Mouse (Mus musculus): Measurements from ENCODE around the gene AC124108.1.
A peak's percentile ranks its signal among the peaks of the same experiment; 100 is the strongest.

AC124108.1 gene

DNA sequence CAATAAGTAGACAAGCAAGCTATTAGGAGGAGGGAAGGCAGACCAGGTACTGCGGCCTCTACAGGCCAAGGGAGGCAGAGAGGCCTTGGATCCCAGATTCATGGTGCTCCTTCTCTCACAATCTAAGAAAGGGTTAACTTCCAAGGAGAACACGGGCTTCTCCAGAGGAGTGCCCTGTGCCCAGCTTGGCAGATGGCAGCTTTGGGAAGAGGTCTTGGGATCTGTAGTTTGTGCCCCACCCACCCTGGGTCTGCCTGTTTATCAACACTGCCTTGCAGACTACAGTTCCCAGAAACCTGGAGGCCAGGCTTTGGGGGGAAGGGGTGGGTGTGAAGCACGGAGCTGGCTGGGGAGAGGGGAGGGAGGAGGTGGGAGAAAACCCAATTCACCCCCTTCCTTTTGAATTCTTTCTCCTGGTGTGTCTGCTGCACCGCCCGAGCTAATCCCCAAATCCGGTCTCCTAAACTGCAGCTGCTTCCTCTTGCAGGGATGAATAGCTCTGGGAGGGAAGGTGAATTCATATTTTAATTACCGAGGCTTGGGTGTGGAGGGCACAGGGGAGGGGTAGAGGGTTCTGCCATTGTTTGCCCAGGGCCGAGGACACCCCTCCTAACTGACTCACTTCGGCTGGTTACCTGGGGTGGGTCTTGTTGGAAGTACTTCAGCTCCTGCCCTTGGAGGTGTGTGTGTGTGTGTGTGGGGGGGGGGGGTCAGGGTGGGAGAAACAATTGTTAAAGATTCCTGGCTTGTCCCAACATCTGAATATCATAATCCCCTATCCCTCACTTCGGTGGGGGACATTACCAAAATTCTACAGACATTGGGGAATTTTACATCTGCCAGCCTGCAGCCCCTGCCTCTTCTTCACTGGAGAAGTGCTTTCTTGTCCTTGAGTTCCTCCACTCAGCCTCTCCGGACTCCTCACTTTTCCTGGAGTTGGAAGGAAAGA is 9.6 kb downstream of the AC124108.1 start:
- DNase-seq (ENCODE audit: low spot score in 2 of 2): peak; percentile 79 to 92

DNA sequence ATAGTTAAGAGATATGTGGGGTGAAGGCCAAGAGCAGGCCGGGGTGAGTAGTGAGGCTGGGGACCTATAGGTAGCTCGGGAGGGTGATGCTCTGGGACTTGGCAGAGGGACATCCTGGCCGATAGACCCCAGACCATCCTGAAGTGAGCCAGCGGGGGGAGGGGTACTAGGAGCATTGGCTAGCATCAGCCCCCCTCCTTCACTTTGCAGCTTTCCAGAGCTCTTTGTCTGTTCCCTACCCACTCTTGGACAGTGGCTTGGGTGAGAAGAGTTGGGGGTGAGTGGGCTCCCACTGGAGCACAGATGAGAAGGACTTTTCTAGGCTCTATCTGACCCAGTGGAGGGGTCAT is 10.2 kb downstream of the AC124108.1 start:
- DNase-seq (ENCODE audit: low spot score in 2 of 2): peak in 1 of 2 experiments; percentile 19

DNA sequence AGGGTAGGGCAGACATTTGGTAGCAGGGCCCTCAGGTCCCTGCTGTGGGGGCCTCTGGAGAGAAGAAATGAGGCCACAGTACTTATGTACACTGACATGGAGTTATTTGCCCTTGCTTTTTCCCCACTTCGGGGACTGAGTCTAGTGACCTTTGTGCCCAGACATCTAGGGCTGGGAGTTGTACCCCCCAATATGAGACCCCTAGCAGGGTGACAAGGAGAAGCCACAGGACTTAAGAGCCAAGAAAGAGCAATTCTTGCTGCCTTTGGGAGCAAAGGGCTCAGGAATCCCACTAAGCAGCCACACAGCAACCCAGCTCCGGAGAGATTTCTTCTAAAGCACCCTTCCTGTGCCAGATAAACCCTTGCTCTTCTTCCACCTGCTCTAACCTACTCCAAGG is 10.7 kb downstream of the AC124108.1 start:
- DNase-seq (ENCODE audit: low spot score in 2 of 2): no peak

DNA sequence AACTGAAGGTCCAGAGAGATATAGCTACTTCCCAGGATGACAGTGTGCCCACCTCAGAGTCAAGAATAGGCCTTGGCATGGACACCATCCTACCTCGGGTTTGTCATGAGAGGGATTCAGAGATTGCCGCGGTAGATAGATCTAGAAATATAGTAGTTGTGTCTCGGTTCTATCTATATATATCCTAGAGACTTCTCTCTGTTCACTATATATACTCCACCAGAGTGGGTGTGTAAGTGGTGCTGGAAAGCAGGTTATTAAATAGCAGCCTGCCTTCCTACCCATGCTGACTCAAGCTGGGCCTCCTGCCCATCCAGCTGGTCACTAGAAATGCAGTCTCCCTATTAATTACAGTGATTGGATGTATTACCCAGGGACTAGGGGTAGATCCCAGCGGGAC is 11.5 kb downstream of the AC124108.1 start:
- DNase-seq (ENCODE audit: low spot score in 2 of 2): no peak

DNA sequence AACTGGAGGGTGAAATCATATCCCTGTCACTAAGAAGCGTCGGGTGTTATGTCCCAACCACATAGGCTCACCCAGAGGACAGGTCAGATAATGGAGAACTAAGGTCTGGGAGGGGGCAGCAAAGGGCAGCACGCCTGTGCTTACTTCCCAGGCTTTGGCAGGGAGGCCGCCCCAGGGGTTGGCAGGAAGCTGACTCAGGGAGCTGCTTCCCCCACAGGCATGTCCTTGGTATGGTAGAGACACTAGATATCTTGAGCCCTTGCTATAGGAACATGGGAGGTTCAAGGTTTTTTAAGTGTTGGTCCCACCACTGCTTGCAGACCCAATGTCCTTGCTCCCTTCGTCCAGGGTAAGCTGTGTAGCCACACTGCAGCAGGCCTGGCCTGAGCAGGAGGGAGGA is 14.7 kb downstream of the AC124108.1 start:
- no peak for DNase-seq (ENCODE audit: low spot score in 2 of 2)

DNA sequence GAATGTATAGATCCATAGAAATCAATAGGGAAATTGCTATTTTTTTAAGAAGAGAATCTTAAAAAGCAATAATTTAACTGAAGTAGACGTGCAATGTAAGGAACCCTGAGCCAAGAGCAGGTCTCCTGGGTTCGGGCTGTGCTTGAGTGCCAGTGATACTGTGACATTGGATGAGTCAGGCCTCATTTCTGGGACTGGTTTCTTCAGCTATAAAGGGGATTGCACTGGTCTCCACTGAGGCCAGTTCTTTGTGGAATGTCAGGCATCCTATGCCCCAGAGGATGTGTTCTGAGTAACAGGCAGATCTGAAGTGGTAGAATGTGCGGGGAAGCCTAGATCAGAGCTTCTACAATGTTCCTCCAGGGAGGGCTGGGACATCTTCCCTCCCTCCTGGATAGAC is 15.6 kb downstream of the AC124108.1 start:
- no peak for DNase-seq (ENCODE audit: low spot score in 2 of 2)

DNA sequence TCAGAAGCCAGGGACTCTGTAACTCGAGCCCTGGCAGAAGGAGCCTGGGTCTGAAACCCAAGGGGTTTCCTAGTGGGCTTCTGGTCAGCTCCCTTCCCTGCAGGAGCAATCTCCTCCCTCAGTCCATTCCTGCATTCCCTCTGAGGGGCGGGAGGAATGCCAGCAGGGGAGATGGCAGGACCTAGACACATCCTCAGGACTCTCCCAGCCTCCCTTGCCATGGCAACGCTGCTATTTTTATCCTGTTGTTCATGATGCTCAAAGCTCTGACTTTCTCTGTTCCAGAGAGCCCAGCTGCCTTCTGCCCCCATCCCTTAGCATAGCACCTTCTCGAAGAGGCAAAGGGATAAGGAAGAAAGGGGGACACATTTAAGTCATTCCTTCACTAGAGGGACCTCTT is 16.9 kb downstream of the AC124108.1 start:
- DNase-seq (ENCODE audit: low spot score in 2 of 2): peak; percentile 61 to 62

DNA sequence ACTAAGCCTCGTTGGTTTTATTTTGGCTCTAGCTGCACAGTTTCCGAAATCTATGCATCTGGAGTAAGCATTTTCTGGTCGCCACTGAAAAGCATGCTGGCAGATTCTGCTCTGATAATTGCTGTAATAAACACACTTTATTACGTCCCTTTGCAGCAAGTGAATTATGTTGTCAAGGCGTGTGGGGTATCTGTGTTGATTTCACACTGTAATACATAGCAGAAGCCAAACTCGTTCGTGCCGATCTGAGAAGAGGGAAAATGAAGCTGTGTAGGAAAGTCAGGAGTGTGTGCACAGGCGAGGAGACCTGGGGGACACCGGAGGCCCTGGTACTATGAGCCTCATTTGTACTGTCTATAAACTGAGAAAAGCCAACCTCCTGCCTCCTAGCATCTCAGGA is 18.1 kb downstream of the AC124108.1 start:
- DNase-seq (ENCODE audit: low spot score in 2 of 2): no peak

DNA sequence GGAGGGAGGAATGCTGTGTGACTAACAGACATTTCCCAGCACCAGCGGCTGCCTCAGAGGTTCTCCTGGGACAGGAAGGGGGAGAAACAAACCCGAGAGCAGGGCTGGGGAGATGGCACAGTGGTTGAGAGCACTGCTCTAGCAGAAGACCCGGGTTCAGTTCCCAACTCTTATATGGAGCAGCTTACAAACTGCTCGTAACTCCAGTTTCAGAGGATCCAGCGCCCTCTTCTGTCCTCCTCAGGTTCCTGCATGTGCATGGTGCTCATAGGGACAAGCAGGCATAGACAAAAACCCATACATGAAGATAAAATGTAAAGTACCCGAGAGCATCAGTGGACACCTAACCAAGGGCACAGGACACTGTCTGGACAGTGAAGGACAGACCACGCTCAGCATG is 19.7 kb downstream of the AC124108.1 start:
- no peak for DNase-seq (ENCODE audit: low spot score in 2 of 2)

DNA sequence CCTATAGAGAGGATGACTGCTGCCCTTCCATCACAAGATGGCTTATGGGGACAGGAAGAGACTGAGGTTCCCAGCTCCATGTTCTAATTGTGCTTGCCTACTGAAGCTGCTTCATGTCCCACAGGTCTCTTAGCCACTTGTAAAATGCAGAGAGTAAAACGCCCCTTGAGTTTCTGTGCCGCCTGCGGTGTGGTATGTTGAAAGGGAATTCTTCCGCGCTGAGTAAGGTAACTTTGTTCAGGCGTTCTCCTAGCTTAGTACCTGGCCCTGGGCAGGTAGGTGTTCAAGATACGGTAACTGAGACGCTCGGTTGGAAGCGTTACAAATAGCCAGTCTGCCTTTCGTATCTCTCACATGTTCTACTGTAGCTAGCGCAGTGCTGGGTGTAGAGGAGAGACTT is 20.4 kb downstream of the AC124108.1 start:
- no peak for DNase-seq (ENCODE audit: low spot score in 2 of 2)

DNA sequence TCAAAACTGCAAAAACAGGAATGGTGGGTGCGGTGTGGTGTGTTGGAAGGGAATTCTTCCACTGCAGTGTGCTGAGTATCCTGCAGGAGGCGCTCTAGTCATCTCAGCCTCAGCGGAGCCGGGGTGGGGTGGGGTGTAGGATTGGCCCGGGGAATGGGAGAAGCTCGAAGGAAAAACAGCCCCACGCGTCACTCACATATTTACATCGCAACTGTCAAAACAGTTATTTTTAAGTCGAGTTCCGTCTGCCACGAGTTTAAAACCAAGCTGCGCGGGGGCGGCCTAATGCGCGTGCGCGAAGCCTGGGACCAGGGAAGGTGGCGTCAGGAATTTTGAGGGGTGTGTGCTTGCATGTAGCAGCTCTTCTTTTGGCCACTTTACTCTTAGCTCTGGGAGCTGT is 21.0 kb downstream of the AC124108.1 start:
- DNase-seq (ENCODE audit: low spot score in 2 of 2): peak; percentile 83 to 87

DNA sequence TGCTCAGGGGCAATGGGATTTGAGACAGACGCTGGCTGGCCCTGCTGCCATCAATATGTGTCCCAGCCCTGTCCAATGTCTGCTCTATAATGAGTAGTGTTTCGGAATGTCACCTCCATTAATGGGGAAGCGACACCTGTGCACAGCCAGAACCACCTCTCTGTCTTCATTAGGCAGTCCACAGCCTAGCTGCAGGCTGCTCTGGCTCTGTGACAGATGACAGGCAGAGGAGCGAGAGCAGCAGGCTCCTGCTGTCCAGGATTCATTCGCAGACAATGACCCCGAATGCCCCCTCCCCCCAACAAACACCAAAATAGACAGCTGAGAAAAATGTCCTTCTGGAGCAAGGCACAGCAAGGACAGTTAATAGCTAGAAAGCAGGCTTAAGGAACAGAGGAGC is 21.8 kb downstream of the AC124108.1 start:
- DNase-seq (ENCODE audit: low spot score in 2 of 2): no peak

DNA sequence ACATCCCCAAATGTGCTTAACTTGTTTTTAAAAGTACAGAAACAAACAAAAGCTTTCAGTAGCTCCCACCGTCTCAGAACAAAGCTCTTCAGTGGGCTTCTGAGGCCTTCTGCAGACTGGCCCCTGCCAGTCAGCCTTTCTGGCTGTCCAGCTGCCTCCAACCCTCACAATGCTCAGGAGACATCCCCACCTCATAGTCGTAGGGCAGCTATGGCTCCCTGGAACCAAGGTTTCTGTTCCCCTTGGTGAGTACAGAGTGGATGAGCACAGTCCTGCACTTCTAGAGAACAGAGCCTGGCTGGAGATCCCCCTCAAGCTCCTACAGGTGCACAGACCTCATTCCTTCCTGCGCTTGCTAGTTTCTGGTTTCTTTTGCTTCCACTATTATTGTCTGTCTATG is 25.0 kb downstream of the AC124108.1 start:
- no peak for DNase-seq (ENCODE audit: low spot score in 2 of 2)

DNA sequence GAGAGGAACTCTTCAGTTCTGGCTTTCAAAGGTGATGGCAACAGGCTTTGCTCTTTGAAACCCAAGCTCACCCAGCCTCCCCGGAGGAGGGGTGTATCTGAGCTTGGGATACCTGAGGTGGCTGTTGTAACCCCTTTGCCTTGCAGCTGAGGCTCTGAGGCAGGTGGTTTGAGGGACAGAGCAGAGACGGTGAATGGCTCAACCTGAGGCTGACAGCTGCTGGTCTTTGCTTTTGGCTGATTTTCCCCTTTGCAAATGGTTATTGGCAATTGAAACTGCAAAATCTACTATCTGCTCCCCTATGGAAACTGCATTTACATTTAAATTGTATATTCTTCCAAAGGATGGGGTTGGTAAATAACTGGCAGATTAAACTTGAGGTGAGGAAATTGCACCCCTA is 30.4 kb downstream of the AC124108.1 start:
- DNase-seq (ENCODE audit: low spot score in 2 of 2): no peak

DNA sequence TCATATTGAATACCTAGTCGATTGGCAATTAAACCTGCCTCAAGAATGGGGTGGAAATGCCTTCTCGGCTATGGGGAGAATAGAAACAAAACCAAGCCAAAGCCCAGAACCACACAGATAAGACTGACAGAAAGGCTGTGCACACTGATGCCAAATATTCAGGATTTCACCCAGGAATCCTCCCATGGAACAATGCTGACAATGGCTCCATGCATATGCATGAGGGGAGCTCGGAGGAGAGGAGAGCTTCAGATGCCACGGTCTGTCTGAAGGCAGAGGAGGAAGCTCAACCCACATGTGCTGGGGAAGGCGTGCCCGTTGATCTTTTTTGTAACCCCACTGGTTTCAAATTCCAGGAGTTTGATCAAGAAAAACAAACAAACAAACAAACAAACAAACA is 30.9 kb downstream of the AC124108.1 start:
- DNase-seq (ENCODE audit: low spot score in 2 of 2): no peak

DNA sequence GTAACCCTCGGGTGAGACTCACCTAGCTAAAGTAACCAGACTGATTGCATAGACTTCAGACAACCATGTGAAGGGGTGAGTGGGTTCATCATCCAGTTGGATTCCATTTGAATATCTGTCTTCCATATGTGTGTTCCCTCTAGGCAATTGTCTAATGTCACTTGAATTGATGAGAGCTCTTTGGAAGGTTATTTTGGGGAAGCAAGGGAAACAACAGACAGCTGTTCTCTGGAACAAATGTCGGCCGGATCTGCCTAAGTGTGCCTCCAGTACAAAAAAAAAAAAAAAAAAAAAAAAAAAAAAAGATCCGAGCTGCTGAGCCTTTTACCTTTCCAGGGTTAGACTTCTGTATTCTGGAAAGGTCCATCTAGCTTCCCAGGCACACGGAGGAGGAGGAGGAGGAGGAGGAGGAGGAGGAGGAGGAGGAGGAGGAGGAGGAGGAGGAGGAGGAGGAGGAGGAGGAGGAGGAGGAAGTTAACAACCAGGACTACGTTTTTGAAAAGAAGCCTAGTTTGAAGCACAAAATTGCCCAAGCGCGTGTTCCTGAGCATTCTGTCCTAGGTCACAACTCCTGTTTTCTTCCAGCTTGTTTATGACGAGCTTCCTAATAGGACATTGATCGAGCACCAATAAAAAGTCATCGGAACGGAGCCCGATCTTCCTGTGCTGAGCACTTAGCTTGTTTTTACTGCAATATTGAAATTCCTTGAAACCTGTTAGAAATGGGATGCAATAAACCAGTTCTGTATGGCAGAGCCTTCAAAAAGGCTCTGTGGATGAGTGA is 35.2 kb downstream of the AC124108.1 start:
- DNase-seq (ENCODE audit: low spot score in 2 of 2): no peak

DNA sequence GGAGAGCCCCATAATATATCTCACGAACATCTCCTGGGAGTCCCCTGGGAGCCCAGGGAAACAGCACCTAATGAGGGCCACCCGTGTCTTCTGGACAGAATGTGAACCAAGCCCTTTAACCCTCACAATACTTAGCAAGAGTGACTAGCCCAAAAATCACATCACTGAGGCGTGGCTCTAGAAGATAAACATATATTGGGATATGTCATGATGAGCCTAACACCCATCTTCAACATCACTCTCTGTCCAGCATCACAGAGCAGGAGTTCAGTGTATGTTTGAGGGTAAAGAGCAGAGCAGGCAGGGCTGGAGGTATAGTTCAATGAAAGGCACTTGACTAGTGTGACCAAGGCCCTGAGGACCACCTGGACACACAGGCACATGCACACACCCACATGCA is 38.4 kb downstream of the AC124108.1 start, which contains the start of gene Gm10188:
TSS of gene Gm10188 (minus strand) at position 101 of the 400 bp plus-strand sequence.
- no peak for DNase-seq (ENCODE audit: low spot score in 2 of 2)

DNA sequence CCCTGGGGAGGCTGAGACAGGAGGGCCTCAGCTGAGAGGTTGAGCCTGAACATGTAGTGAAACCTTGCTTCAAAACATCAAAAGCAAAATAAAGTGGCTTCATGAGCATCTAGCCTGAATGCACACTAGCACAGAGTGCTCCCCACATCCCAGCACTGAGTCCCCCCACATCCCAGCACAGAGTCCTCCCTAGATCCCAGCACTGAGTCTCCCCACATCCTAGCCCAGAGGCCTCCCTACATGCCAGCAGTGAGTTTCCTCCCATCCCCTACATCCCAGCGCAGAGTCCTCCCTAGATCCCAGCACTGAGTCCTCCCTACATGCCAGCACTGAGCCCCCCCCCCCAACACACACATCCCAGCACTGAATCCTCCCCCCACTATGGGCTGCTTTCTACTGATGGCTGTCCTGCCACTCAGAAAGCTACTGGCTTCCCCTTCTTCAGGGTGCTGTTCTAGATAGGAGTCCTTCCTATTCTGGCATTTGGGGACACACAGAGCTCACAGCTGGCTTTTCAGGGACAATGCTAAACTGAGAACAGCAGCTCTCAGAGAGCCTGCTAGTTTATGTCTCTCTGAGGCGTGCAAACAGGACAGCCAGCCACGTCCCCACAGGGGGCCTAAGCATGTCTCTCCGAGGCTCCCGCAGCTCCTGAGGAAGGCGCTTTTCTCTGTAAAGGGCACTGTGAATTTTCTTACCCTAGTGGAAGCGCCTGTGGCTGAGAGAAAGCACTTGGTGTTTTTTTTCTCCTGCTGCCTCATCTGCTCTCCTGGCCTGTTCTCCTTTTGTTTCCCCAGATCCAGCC is 40.4 kb downstream of the AC124108.1 start:
- DNase-seq (ENCODE audit: low spot score in 2 of 2): no peak

DNA sequence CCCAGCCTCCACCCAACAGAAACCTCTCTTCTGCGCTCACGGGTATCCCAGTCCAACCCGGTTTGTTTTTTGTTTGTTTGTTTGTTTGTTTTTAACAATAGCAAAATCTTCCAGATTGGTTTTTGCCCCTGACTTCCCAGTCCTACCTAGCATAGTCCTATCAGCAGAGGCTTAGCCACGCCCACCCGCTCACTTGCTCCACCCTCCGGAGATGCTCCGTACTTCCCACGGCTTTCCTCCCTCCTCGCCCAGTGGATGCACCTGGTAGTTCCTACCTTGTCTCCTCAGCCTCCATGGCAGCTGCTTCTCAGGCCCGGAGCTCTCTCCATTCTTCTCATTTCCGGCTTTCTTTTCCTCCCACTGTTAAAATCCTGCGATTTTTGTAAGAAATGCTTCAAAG is 42.3 kb downstream of the AC124108.1 start:
- DNase-seq (ENCODE audit: low spot score in 2 of 2): no peak

DNA sequence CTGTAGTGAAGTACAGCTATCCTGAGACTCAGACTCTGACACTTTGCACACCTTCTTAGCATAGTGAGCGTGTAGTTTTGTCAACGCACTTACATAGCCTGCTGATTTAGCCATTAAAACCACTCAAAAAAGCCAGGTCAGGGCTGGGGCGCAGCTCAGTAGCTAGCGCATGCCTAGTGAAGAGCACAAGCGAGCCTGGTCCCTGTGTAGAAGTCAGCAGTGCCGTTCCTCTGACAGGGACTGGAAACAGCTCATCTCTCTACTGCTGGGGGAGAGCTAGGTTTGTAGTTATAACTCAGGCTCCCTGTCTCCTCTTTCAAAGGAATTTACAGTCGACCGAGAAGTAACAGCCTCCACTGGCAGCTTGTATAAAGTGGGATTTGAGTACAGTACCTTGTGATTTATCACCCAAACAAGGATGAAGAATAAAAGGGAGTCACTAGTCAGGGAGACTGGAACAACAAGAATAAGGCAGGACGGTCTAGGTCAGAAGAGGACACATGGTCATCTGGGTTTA is 43.6 kb downstream of the AC124108.1 start:
- DNase-seq (ENCODE audit: low spot score in 2 of 2): no peak

DNA sequence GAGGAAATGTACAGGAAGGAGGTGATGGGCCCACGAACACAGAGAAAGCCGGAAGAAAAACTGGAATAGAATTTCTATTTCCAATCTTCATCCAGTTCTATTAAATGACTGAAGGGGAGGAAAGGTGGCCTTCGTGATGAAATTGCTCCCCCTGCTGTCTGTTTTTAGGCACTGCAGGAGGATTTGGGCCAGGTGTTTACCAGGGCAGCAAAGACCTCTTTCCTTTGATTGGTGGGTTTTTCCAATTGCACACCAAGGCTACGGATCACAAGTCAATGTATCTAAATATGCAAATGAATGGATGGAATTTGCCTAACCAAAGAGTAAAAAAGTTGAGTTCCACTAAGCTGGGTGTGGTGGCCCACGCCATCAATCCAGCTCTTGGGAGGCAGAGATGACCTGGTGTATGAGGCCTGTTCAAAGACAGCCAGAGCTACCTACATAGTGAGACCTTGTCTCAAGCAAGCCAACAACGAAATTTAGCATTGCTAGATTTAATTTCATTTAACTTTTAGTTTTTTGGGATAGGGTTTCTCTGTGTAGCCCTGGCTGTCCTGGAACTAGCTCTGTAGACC is 46.4 kb downstream of the AC124108.1 start:
- peak in 1 of 2 experiments; percentile 46 for DNase-seq (ENCODE audit: low spot score in 2 of 2)

Measured in frontal cortex, postnatal 10 days (tissue).